Mouse (Mus musculus): ENCODE measurements around the gene Olfr212. TPM values are rescaled to one million over a fixed set of nuclear protein-coding genes. Genes with fewer than 3 reads are reported as not detected.
"Not testable (repeated sequence)": the region's sequence is repeated elsewhere in the genome, so short reads cannot be mapped to it uniquely, and the experiment has no call there.

Olfr212 gene
- not detected for total RNA-seq (2021)
- long read RNA-seq, experiment 1 = 0 reads
- long read RNA-seq, experiment 2 = 0 reads

DNA sequence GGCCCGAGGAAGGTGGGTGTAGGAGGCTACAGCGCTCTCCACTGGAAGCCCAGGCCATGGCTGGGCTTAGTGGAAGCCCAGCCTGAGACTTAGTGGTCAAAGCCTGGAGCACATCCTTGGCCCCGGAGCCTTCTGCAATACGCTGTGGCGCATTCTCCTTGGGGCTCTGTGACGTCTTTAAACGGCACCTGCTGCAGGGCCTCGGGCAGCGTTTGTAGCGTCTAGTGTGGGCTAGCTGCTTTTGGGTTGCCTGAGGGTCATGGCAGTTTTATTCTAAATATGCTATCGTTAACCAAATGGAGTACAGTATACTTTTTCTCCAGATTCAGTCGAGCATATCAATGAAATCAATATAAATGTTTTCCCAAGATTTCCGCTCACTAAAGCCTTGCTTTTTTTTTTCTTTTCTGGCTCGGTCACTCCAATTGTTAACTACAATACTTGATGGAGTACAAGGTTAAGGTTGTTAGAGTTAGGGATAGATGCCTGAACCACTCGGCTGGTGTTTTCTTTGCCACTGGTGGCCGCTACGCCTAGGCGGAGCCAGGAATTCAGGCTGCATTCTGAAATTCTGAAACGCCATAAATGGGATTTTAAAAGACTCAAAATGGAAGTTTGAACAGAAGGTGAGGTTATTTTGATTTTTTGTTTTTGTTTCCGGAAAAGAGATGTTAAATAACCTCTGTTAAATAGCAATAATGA, at the start of gene Olfr212:
Gene Olfr212 (plus strand): TSS at position 215 of the 702 bp plus-strand sequence.
- intact Hi-C loops (cut with DNase I; ENCODE audit: low total_unique reads); DNase-seq: not testable (repeated sequence)

DNA sequence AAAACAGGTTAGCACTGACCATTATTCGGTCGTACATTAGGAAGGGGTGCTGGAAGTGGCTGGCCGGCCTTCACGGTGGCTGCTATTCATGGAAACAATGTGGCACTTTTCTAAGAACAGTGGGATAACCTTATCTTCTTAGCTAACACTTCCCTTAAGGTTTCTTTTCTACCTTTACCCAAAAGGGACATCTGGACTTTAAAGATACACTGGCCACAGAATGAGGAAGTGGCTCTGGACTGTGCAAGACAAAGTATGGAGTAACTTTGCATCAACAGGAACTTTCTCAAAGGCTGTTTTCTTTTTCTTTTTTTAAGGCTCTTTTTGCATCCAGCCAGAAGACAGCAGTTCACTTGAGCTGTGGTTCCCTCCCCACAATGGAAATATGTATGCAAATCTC, 47.6 kb upstream of the Olfr212 start:
- DNase-seq = no peak
- intact Hi-C loops (cut with DNase I; ENCODE audit: low total_unique reads) = no loop called here

DNA sequence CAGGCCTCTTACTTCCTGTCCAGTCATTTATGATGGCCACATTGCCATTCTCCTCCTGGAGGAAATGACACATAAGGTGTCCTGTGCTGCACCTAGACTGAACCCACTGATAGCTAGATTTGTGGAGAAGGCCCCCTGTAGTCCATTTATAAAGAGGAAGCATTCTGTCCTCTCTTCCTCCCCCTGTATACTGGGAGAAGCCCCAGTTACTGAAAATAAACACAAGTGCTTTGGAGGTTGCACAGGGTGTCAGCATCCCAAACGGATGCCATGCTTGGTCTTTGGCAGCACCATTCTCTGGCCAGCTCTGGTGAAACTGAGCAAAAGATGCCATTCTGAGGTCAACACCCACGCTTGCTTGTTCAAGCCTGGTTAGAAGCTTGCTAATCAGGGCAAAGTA, 47.1 kb upstream of the Olfr212 start:
- no peak for DNase-seq
- intact Hi-C loops (cut with DNase I; ENCODE audit: low total_unique reads) = no loop called here

DNA sequence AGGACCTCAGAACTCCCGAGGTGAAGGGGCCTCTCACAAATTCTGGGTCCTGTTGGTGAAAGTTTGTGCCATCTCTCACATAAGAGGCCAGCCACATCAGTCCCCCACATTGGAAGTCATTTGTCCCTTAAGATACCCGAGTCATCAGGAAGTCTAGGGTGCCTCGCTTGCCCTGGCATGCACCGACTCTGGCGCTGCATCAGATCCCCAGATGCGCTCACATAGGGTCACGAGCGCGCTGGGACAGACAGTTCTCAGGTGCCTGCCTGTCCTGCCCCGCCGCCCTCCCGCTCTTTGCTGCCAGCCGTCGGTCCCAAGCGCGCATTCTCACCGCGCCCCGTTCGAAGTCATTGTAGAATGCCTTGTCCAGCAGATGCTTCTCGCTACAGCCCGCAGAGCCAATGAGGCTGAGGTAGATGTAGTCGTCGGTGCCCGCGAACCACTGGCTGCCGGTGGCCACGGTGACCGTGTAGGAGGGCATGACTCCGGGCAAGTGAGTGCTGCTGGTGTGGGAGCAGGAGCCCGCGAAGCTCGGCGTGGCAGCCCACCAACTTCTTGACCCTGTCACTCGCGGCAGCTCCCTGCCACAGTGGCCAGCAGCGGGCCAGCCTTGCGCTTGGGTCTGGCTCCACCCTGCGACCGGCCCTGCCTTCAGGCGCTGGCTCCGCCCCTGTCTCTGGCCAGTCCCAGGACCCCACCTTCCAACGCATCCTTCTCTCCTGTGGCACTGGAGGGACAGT, 45.6 kb upstream of the Olfr212 start, which contains the start of gene Alox5:
Gene Alox5 (minus strand): TSS at position 635 of the 740 bp plus-strand sequence.
- intact Hi-C loops (cut with DNase I; ENCODE audit: low total_unique reads) = no loop called here
- DNase-seq = peak; percentile 20

DNA sequence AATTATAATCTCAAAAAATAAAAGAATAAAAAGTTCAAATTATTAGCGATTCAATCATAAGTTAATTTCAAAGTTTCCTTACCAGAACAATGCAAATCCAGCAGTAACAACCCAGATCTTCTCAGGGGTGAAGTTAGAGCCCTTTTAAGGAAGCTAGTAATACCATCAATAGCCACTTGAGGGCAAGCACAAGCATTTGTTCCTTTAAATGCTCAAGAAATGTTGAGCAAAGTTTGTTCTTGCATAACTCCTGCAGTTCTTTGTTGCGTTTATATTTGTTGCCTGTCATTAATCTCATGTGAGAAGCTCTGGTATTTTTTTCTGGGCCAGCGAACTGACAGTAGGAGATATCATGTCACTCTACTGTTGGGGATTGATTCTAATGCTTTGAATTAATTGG, 38.2 kb upstream of the Olfr212 start:
- intact Hi-C loops (cut with DNase I; ENCODE audit: low total_unique reads) = no loop called here
- DNase-seq = no peak

DNA sequence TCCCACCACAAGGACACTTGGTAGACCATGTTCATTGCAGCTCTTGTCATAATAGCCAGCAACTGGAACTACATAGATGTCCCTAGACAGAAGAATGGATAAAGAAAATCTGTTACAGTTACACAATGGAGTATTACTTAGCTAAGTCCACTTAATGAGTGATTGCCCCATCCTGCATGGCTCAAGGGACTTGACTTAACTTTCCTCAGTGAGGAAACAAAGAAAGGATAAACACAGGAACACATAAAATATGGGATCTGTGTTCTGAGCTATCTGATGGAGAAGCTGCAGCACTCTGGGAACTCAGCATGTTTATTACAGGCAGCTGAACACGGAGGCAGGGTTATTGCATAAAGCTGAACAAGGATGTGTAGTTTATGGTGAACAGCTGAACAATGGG, 21.2 kb upstream of the Olfr212 start:
- intact Hi-C loops (cut with DNase I; ENCODE audit: low total_unique reads) = no loop called here
- DNase-seq = no peak

DNA sequence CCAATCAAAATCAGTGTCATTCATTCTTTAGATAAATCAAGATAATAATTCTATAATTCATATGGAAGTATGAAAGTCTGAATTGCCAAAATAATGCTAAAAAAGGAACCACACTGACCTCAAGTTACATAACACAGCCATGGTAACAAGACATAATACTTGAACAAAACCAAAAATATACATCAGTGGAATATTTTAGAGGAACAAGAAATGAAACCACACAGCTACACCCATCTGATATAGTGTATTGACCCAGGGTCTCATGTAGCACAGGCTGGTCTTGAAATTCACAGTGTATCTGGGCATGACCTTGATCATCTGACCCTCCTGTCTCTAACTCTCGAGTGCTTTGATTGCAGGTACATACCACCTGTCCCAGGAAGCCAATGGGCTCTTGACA, 19.5 kb upstream of the Olfr212 start:
- DNase-seq = no peak
- intact Hi-C loops (cut with DNase I; ENCODE audit: low total_unique reads) = no loop called here

DNA sequence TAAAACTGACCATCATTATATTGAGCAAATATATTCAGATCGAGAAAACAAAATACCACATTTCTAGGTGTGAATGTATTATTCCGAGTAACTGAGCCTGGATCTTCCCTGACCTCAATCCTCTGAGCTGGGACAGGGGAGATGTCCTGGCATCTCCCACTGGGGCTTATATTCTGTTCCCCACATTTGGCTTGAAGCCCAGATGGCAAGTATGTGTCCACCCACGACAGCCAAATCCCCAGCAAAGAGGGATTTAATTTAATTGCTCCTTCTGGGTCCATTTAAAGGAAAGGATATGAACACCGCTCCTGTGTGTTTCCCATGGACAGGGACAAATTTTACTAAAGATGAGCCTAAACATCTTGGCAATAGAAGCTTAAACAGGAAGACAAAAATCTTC, 17.5 kb upstream of the Olfr212 start, which contains the start of gene Olfr211:
Gene Olfr211 (plus strand): TSS at position 301 of the 400 bp plus-strand sequence.
- intact Hi-C loops (cut with DNase I; ENCODE audit: low total_unique reads) = no loop called here
- DNase-seq = no peak

DNA sequence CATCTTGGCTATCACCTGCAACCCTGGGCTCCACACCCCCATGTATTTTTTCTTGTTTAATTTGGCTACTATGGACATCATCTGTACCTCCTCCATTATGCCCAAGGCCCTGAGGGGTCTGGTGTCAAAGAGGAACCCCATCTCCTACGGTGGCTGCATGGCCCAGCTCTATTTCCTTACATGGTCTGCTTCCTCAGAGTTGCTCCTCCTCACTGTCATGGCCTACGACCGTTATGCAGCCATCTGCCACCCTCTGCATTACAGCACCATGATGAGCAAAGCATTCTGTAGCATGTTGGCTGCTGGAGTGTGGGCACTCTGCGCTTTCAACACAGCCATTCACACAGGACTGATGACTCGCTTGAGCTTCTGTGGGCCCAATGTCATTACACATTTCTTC, 12.6 kb upstream of the Olfr212 start:
- intact Hi-C loops (cut with DNase I; ENCODE audit: low total_unique reads) = no loop called here
- no peak for DNase-seq

DNA sequence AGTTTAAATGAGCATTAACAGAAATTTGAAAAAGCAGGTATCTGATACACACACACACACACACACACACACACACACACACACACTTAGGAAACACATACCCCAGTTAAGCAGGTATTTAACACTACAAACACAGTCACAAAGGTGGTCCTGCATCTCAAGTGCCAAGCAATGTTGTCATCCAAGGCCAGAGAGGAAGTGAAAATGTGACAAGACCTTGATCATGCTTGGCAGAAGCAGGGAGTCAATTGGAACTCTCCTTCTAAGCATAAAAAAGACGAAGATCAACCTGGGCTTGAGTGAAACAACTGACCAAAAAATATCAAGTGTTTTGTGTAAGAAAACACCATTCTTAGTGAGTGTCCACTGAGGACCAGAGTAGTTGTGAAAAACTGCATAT, 10.4 kb upstream of the Olfr212 start:
- DNase-seq = no peak
- intact Hi-C loops (cut with DNase I; ENCODE audit: low total_unique reads) = no loop called here

DNA sequence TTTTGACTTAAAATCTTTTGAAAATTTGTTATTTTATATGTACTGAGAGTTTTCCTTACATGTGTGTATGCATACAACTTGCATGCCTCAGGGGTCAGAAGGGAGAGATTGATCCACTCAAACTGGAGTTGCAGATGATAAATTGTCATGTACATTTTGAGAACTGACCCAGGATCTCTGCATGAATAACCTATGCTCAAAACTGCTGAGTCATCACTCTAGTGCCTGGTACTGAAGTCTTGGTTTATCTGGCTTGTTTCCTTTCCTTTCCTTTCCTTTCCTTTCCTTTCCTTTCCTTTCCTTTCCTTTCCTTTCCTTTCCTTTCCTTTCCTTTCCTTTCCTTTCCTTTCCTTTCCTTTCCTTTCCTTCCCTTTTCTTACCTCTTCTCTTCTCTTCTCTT, 8.5 kb downstream of the Olfr212 start:
- intact Hi-C loops (cut with DNase I; ENCODE audit: low total_unique reads) = no loop called here
- DNase-seq = no peak

DNA sequence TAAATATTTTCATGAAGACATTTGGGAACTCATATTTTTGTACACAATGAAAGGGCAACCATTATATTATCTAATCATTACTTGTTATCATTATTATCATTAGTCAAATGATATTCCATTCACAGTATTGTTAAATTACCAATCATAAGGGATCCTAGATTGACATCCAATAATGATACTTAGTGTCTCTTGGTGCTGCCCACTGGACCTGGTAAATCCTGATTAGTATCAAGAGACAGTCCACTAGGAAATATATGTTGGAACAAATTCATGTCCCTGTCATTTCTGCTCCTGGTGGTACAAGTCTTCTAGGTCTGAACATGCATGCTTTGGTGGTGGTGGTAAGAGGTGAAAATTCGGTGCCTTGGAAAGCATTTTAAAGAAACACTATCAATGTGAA, 31.8 kb downstream of the Olfr212 start, which contains the start of gene Olfr213:
Gene Olfr213 (plus strand): TSS at position 301 of the 400 bp plus-strand sequence.
- no peak for DNase-seq
- intact Hi-C loops (cut with DNase I; ENCODE audit: low total_unique reads) = no loop called here

DNA sequence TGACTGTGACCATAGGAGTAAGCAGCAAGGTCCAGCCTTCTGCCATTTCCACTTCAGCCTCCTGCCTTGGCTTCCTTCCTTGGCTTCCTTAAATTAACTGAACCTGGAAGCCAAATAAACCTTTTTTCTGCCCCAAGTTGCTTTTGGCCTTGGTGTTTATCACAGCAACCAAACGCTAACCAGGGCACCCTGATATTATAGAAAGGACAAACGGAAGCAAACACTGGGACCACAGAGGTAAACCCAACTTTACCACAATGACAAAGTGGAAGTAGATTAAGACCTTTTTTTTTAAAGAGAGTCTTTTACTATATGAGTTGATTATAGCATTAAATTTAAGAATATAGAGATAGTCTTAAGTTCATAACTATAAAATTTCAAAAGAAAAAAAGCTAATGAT, 36.2 kb downstream of the Olfr212 start:
- no peak for DNase-seq

DNA sequence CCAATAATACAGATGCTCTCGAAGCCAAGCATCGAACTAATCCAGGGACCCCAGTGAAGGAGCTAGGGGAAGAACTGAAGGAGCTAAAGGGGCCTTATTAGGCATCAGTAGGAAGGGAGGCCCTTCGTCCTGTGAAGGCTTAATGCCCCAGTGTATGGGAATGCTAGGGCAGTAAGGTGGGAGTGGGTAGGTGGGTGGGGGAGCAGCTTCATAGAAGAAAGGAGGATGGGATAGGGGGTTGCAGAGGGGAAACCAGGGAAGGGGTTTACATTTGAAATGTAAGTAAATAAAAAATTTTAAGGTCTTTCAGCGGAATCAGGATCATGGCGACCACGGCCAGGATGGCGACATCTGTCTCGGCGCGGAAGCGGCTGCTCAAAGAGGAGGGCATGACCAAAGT, 44.5 kb downstream of the Olfr212 start, which contains the start of gene Gm5580:
Gene Gm5580 (plus strand): TSS at position 301 of the 400 bp plus-strand sequence.
- DNase-seq; intact Hi-C loops (cut with DNase I; ENCODE audit: low total_unique reads): not testable (repeated sequence)

More for the DNA sequence above, 36.2 kb downstream of the Olfr212 start:
- intact Hi-C loops (cut with DNase I; ENCODE audit: low total_unique reads) = no loop called here

DNA sequence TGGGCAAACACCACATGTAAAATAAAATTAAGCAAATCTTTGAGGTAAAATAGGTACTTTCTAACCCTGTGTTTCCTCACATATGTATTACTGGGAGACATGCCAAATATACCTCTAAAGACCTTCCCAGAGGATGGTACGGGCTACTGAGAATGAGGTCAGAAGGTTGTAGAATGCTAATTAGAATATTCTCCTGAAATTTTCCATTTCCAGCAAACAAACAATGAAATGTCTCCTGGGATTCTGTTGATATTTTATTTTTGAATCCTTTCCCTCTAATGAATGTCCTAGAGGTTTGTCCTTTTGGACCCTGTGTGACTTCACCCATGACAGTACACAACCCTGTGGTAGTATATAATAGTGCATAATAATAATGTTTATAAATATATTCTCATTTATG, 47.6 kb downstream of the Olfr212 start, which contains the start of gene Olfr214:
Gene Olfr214 (plus strand): TSS at position 301 of the 400 bp plus-strand sequence.
- no peak for DNase-seq
- intact Hi-C loops (cut with DNase I; ENCODE audit: low total_unique reads) = no loop called here

DNA sequence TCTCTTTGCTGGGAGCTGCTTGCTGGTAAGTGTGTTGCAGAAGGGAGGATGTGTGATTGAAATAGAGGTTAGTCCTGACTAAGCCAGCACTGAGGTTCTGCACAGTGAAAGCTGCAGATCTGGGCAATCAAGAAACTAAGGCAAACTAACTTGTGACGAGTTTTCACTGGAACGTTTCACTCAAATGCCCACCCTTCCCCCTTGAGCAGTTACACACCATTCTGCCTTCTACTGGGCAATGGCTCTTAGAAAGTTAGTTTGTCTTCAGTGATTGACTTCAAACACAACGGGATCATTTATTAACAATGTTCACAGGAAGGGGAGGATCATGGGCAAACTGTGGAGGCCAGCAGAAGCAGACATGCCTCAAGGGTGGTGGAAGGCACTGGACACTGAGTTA, 48.6 kb downstream of the Olfr212 start:
- intact Hi-C loops (cut with DNase I; ENCODE audit: low total_unique reads) = no loop called here
- DNase-seq = no peak

Other genes starting within 250 kb of the Olfr212 start
- 1 to 10 TPM in 1 of 2 experiments, under 1 TPM in 1; 0.97 to 1.3 TPM for gene Zfand4, start 242.3 kb upstream of the Olfr212 start, total RNA-seq (2021)
- 10 to 100 TPM; 20.8 to 28.3 TPM for gene March8, start 168.5 kb upstream of the Olfr212 start, total RNA-seq (2021)
- 1 to 10 TPM; 1.3 to 2.4 TPM for gene Alox5, start 45.3 kb upstream of the Olfr212 start, total RNA-seq (2021)
- gene Olfr211, start 17.4 kb upstream of the Olfr212 start, total RNA-seq (2021) = not detected
- gene Olfr213, start 31.9 kb downstream of the Olfr212 start, total RNA-seq (2021) = not detected
- 1 to 10 TPM; 1.5 to 1.8 TPM for gene Gm5580, start 44.6 kb downstream of the Olfr212 start, total RNA-seq (2021)
- not detected for gene Olfr214, start 47.7 kb downstream of the Olfr212 start, total RNA-seq (2021)
- not detected for gene Olfr215, start 77.7 kb downstream of the Olfr212 start, total RNA-seq (2021)
- gene Zfp422, start 122.5 kb downstream of the Olfr212 start, total RNA-seq (2021) = 10 to 100 TPM; 12.6 to 14.8 TPM
- 10 to 100 TPM in 1 of 2 experiments, 1 to 10 TPM in 1; 7.4 to 43.8 TPM for gene Depp1, start 144.1 kb downstream of the Olfr212 start, total RNA-seq (2021)
- gene Rassf4, start 167.4 kb downstream of the Olfr212 start, total RNA-seq (2021) = 1 to 10 TPM; 5.1 to 5.2 TPM
- gene Tmem72, start 210.4 kb downstream of the Olfr212 start, total RNA-seq (2021) = under 1 TPM in 1 of 2 experiments, not detected in 1; 0.02 TPM